Mouse (Mus musculus) colon, adult 2 months (tissue): ENCODE results near the gene Fignl1. TPM values are rescaled to one million over a fixed set of nuclear protein-coding genes. Genes with fewer than 3 reads are reported as not detected.

Source experiments
- polyA plus RNA-seq: library from polyadenylated mRNA; depleted of rRNA; stranded (reverse); fragments of >200 nt; gene quantifications from 2 replicates; pipeline ENCODE4 v1.2.3, GENCODE M21; 2012; rRNA removed

Fignl1 gene
- 0.93 and 1.6 TPM in 2 replicates for polyA plus RNA-seq

DNA sequence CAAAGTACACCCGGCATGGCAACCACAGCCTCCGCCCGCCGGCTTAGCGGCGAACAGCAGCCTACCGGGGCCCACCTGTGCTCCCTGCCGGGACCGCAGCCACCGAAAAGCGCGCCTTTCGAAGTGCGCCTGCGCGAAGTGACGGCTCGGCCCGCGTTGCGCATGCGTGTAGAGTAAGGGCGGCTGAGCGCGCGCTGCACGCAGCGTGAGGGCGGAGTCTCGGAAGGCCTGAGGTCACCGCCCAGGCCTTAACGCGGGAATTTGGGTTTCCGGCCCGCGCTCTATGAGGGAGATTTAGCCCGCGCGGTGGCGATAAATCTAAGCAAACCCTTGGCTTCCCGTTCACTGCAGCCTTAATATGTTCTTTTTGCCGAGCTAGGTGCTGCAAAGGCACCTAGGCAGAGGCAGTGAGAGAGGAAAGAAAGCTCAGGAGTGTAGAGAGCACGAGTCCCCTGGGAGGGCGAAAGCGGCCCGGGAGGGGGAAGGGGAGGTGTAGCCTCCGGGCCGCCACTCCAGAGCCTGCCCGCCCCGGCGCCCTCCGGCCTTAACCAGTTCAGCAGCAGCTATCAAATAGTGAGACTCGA lies at the start of gene Fignl1:
Gene Fignl1 (minus strand): TSS at position 143 of the 584 bp plus-strand sequence.

Other genes with a start within 250 kb of the Fignl1 start
- gene 4930512M02Rik, start 181.1 kb downstream of the Fignl1 start, polyA plus RNA-seq: not detected in 2 replicates
- 10.7 and 12.3 TPM in 2 replicates for gene Ikzf1, start 124.0 kb downstream of the Fignl1 start, polyA plus RNA-seq
- 33.4 and 33.6 TPM in 2 replicates for gene Ddc, start 89.2 kb upstream of the Fignl1 start, polyA plus RNA-seq
- 5.0 and 6.1 TPM in 2 replicates for gene Grb10, start 229.7 kb upstream of the Fignl1 start, polyA plus RNA-seq